Mouse (Mus musculus) lung, embryonic 16.5 days (tissue): ENCODE measurements around the gene P2rx7. TPM values are rescaled to one million over a fixed set of nuclear protein-coding genes. Genes with fewer than 3 reads are reported as not detected.

Experiments used
- ATAC-seq: fragments of 200-750 bp; cut with Nextera tagmentation; 2 replicates; pipeline ENCODE4 v1.8.0; 2017; ENCODE audit warnings: low read depth, mild to moderate bottlenecking, moderate library complexity
- H3K27ac ChIP-seq: fragments of 300-500 bp; sonication (generic); 2 replicates; pipeline ENCODE4 v1.5.1; 2014; ENCODE audit warnings: mild to moderate bottlenecking, control low read depth, low read length
- H3K27me3 ChIP-seq: fragments of 300-500 bp; sonication (generic); 2 replicates; pipeline ENCODE4 v1.6.1; 2014; ENCODE audit warnings: low read depth, low read length, mixed read lengths; ENCODE audit not compliant: control insufficient read depth, insufficient read depth
- H3K36me3 ChIP-seq: fragments of 300-500 bp; sonication (generic); 2 replicates; pipeline ENCODE4 v1.6.1; 2014; ENCODE audit warnings: low read length; ENCODE audit not compliant: control insufficient read depth, insufficient read depth
- H3K4me1 ChIP-seq: fragments of 300-500 bp; sonication (generic); replicated peaks from 2 replicates; pipeline ENCODE4 v1.6.1; 2014; ENCODE audit warnings: low read length, mixed read lengths; ENCODE audit not compliant: control insufficient read depth, insufficient read depth
- H3K4me2 ChIP-seq: fragments of 300-500 bp; sonication (generic); 2 replicates; pipeline ENCODE4 v1.6.1; 2014; ENCODE audit warnings: low read depth, low read length, control low read depth
- H3K4me3 ChIP-seq: fragments of 300-500 bp; sonication (generic); 2 replicates; pipeline ENCODE4 v1.5.1; 2014; ENCODE audit warnings: mild to moderate bottlenecking, low read length, control low read depth
- H3K9ac ChIP-seq: fragments of 300-500 bp; sonication (generic); 2 replicates; pipeline ENCODE4 v1.6.1; 2014; ENCODE audit warnings: low read length, control low read depth
- H3K9me3 ChIP-seq: fragments of 300-500 bp; sonication (generic); 2 replicates; pipeline ENCODE4 v1.6.1; 2016; ENCODE audit warnings: low read length; ENCODE audit not compliant: control insufficient read depth
- WGBS: fragments of 180-500 bp; shearing (Covaris S2); extraction: QIAGEN DNeasy Blood & Tissue Kit; methylation state at CpG from one replicate; pipeline ENCODE4 v1.1.7; 2014; 5-methylcytosine and 5-hydroxymethylcytosine counted together
- polyA plus RNA-seq: library from polyadenylated mRNA; unstranded; fragments of >200 nt; fragmentation: Nextera tagmentation; extraction: Ambion mirVana; gene quantifications from 2 replicates; pipeline ENCODE4 v1.2.1, GENCODE M21; 2015

The P2rx7 gene
- polyA plus RNA-seq, 1 experiment from 2014 or later = 4.2 TPM

DNA sequence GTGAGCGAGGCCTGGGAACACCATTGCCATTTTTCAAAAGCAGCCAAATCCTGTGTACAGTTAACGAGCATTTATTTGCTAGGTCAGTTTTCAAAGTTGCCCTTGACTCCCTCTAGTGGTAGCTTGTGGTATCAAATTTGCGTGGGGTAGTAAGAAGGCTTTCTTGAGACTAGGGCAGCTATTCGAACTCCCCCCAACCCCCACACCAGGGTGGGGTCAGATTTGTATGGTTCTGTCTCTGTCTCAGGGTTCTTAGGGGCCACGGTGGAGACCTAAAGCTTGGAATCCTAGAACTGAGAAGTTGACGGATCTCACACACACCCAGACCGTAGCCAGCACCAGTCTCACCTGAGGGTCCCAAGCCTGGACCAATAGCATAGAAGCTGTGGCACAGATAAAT lies 82.4 kb downstream of the P2rx7 start:
- Histone ChIP-seq H3K4me2 (no peak overlapping the region), H3K27me3 (no peaks in the 10 kb centered on the region), H3K4me3 (no peak overlapping the region), H3K27ac (no peak overlapping the region), H3K4me1 (no peaks in the 10 kb centered on the region), H3K36me3 (peaks cover 2% of the 10 kb centered on the region; the same call in 1 of the 2 replicates), H3K9me3 (no peaks in the 10 kb centered on the region), H3K9ac (no peak overlapping the region)
- ATAC-seq = peak; percentile 43
- 16% methylated on average over 7 of the region's 7 CpGs for WGBS

DNA sequence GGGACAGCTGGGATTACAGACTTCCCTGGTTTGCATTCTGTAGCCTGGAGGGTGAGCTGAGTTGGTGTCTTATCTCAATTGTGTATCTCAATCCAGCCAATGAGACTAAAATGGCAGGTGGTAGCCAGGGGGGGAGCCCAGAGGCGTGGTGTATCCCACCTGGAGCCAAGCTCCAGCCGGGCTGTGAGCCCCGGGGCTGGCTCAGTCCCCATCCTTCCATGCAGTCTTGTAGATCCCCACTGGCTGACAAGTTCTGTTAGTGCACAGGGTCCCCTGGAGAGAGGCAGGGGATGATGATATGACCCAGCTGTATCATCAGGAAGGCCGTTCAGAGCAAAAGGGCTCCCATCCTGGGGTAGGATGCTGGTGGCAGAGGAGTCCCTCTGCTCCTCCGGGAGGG lies 82.9 kb downstream of the P2rx7 start:
- Histone ChIP-seq H3K9ac (no peak overlapping the region), H3K27ac (no peak overlapping the region), H3K4me2 (no peak overlapping the region), H3K36me3 (peaks cover 2% of the 10 kb centered on the region; the same call in 1 of the 2 replicates), H3K4me3 (no peak overlapping the region), H3K4me1 (peaks cover 2% of the 10 kb centered on the region), H3K27me3 (no peaks in the 10 kb centered on the region), H3K9me3 (no peaks in the 10 kb centered on the region)
- WGBS = 51% methylated on average over 5 of the region's 5 CpGs
- ATAC-seq = peak; percentile 11; the same call in 1 of the 2 replicates

DNA sequence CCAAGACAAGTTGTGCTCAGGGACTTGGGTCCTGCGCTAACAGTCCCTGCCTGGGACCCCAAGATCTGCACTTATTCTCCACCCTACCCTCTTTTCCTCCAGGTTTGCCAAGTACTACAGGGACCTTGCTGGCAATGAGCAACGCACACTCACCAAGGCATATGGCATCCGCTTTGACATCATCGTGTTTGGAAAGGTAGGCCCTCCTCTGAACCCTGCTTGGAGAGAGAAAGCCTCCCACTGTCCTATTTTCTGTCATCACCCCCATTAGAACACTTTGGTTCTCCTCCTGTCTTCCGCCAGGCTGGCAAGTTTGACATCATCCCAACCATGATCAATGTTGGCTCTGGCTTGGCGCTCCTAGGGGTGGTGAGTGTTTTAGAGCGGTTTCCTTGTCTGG lies 83.4 kb downstream of the P2rx7 start:
- no peaks in the 10 kb centered on the region for H3K9me3 ChIP-seq

DNA sequence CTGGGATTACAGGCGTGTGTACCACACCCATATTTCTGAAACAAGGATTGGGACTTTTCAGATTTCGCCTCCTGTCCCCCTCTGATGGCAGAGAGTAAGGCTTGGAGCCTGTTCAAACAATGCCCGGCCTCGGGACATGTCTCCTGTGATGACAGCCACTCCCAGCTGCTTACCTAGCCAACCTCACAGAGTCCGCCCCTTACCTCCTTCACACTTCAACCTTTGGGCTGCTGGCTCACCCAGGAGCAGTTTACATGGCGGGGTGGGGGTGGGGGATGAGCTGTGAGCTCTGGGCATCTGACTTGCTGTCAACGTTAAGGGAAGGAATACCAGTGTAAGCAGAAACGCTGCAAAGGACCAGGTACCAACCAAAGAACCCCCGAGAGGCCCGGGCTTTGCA lies 87.1 kb downstream of the P2rx7 start:
- 70% methylated on average over 10 of the region's 10 CpGs for WGBS
- H3K4me1 ChIP-seq = peaks cover 15% of the 10 kb centered on the region
- no peak overlapping the region for H3K27ac ChIP-seq
- H3K9ac ChIP-seq = no peak overlapping the region
- H3K4me3 ChIP-seq = no peak overlapping the region
- no peaks in the 10 kb centered on the region for H3K27me3 ChIP-seq
- H3K36me3 ChIP-seq = peaks cover 2% of the 10 kb centered on the region; the same call in 1 of the 2 replicates
- no peaks in the 10 kb centered on the region for H3K9me3 ChIP-seq
- ATAC-seq = no peak
- H3K4me2 ChIP-seq = no peak overlapping the region

More for the DNA sequence above, 83.4 kb downstream of the P2rx7 start:
- Histone ChIP-seq H3K27me3 (no peaks in the 10 kb centered on the region), H3K4me1 (peaks cover 7% of the 10 kb centered on the region), H3K4me2 (no peak overlapping the region), H3K27ac (no peak overlapping the region), H3K4me3 (no peak overlapping the region), H3K36me3 (peaks cover 2% of the 10 kb centered on the region; the same call in 1 of the 2 replicates), H3K9ac (no peak overlapping the region)
- WGBS = 87% methylated on average over 7 of the region's 7 CpGs
- ATAC-seq = no peak

DNA sequence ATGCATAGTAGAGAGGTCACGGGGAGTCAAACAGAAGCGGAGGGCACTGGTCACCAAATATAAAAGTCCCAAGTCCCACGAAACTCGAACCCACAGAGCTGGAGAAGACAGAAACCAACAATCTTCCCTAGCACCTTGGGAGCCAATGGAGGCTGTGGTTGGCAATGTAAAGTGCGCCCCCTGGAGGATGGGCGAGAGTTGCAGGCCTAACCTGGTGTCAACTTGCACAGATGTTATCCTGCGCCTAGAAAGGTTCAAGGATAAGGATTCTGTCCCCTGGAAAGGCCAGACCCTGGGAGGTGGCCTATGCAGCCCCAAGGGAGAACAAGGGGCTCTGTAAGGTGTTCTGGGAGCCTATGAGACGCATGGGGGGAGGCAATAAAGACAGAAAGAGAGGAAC lies 87.6 kb downstream of the P2rx7 start:
- Histone ChIP-seq H3K4me1 (peaks cover 15% of the 10 kb centered on the region), H3K4me3 (no peak overlapping the region), H3K9ac (no peak overlapping the region), H3K9me3 (no peaks in the 10 kb centered on the region), H3K27ac (peak overlapping the region; percentile 79), H3K36me3 (peaks cover 2% of the 10 kb centered on the region; the same call in 1 of the 2 replicates), H3K4me2 (peak overlapping the region; percentile 37; the same call in 1 of the 2 replicates), H3K27me3 (no peaks in the 10 kb centered on the region)
- ATAC-seq = no peak
- WGBS = 69% methylated on average over 8 of the region's 8 CpGs

DNA sequence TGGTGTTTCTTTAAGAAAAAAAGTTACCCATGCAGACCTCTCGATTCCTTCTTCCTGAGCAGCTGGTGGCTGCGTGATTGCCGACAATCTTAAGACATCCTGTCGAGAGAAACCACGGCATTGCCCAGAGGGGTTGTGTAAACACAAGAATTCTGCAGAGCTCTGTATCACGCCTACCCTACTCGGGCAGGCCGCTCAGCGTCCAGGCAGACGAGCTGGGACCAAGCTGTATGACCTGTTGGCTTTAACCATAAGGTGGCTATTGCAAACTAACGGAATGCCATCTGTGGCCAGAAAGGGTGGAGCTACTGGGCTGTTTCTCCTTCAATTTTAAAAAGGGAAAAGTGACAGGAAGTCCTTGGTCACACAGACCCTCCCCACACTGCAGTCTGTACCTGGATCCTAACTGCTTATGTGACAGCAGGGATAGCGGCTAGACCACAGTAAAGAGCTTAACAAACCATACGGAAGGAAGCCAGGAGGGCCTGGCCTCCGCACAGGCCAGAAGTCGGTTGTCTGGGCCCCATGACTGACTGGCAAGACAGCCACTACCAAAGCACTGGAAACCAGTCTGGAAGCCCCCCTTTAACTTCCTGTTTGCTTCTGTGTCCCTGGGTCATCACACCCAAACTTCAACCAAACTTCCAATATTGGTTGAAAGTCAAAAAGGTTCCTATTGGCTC lies 88.4 kb downstream of the P2rx7 start:
- Histone ChIP-seq H3K9ac (peak overlapping the region; percentile 41), H3K27ac (peak overlapping the region; percentile 79), H3K4me1 (peaks cover 15% of the 10 kb centered on the region), H3K4me2 (peak overlapping the region; percentile 37), H3K27me3 (no peaks in the 10 kb centered on the region), H3K36me3 (peaks cover 2% of the 10 kb centered on the region; the same call in 1 of the 2 replicates), H3K9me3 (no peaks in the 10 kb centered on the region), H3K4me3 (no peak overlapping the region)
- WGBS = 9% methylated on average over 15 of the region's 15 CpGs
- ATAC-seq = peak; percentile 85

DNA sequence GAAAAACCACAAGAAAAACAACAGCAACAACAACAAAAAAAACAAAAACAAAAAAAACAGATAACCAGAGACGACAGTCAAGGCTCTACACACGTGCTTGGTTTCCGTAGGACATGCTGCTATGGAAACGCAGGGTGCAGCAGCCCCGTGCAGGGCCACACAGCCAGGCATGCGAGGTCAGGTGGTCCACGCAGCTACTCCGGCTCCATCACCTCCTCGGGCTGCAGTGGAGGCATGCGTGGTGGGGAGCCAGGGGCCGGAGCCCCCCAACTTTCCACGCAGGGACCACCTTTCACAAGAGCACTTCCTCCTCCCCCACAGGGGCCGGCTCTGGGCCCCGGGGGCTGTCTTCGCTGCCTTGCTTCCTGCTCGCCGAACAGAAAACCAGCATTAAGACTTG lies 90.2 kb downstream of the P2rx7 start:
- Histone ChIP-seq H3K4me1 (peaks cover 15% of the 10 kb centered on the region), H3K4me3 (no peak overlapping the region), H3K9ac (no peak overlapping the region), H3K36me3 (peaks cover 2% of the 10 kb centered on the region; the same call in 1 of the 2 replicates), H3K4me2 (no peak overlapping the region), H3K9me3 (no peaks in the 10 kb centered on the region), H3K27me3 (no peaks in the 10 kb centered on the region), H3K27ac (no peak overlapping the region)
- ATAC-seq = no peak
- WGBS = 52% methylated on average over 17 of the region's 17 CpGs

DNA sequence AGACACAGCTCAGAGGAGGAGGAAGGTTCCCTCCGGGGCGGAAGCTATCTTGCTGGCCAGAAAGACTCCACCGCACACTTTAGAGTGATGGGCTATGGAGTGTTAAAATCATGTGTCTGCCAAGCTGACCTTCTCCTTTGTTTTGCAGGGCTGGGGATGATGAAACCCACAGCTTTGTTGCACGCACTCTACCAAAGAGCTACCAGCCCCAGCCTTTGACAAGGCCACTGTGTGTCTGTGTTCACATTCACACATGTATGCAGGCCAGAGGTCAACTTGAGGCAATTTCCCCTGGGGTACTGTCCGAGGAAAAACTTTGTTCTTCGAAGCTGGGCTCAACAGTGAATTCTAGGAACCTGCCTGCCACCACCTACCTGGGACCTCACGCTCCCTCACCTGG lies 92.1 kb downstream of the P2rx7 start:
- whole genome bisulfite sequencing = 84% methylated on average over 7 of the region's 7 CpGs
- Histone ChIP-seq H3K4me3 (no peak overlapping the region), H3K4me1 (peaks cover 15% of the 10 kb centered on the region), H3K27ac (no peak overlapping the region), H3K36me3 (no peaks in the 10 kb centered on the region), H3K27me3 (no peaks in the 10 kb centered on the region), H3K9ac (no peak overlapping the region), H3K9me3 (no peaks in the 10 kb centered on the region), H3K4me2 (no peak overlapping the region)
- ATAC-seq = no peak

DNA sequence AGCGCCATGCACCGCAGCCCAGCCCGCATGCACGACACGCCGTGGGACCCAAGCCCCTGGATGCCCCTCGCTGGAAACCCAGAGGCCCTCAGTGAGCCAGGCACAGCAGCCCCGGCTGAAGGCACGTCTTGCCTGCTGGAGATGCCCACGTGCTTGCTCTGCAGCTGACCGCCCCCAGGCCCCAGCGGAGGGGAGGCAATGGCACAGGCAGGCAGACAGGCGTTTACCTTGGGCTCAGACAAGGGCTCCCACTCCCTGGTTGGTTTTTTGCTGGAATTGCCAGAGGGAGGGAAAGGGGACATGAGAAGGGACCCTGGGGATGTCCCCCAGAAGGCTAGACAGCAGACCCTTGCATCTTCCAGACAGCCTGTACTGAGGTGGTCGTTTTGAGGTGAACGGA lies 93.0 kb downstream of the P2rx7 start:
- 91% methylated on average over 15 of the region's 15 CpGs for WGBS
- Histone ChIP-seq H3K4me3 (no peak overlapping the region), H3K36me3 (peaks cover 1% of the 10 kb centered on the region; the same call in 1 of the 2 replicates), H3K9ac (no peak overlapping the region), H3K4me1 (peaks cover 11% of the 10 kb centered on the region), H3K9me3 (no peaks in the 10 kb centered on the region), H3K4me2 (no peak overlapping the region), H3K27me3 (no peaks in the 10 kb centered on the region), H3K27ac (no peak overlapping the region)
- no peak for ATAC-seq
